In genomic region chr17:24442632-24443155, GRCm38 (mm10) we compare ENCODE assay signal across 16 mouse cellular contexts. TPM values are rescaled to one million over a fixed set of nuclear protein-coding genes. Genes with fewer than 3 reads are reported as not detected.
DNase-seq lines count a peak whose midpoint lies in the region; ATAC-seq and TF ChIP-seq lines count a peak whose summit lies in the region.
"Had no signal": no experiment of that assay in that cellular context is flagged by ENCODE, and none has a peak within 500 bp of the region (broad histone marks: within the 10 kb centered on the region; RNA-seq: fewer than 3 reads in every experiment).

Gene Dnase1l2, minus strand, starts transcription at chr17:24443105.

- H3K4me3 ChIP-seq in limb, embryonic 15.5 days: no peak within 1 kb of the TSS
- no peak within 1 kb of the TSS for H3K4me3 ChIP-seq in limb, embryonic 10.5 days
- H3K4me3 ChIP-seq in bone marrow, adult 2 months (replicated peaks; ENCODE audit: control insufficient read depth, low read depth, low read length): no peak within 1 kb of the TSS
- H3K4me3 ChIP-seq in cortical plate, adult 2 months (ENCODE audit: insufficient read depth, low read length): no peak within 1 kb of the TSS
- H3K4me3 ChIP-seq: forebrain, embryonic 13.5 days; heart, embryonic 12.5 days; layer of hippocampus, adult 2 months; midbrain, embryonic 13.5 days had no signal

- H3K9ac ChIP-seq in limb, embryonic 15.5 days: no peak within 1 kb of the TSS
- H3K9ac ChIP-seq: forebrain, embryonic 13.5 days; heart, embryonic 12.5 days; lung, embryonic 14.5 days; midbrain, embryonic 13.5 days had no signal

- DNase-seq in frontal cortex, adult 2 months (ENCODE audit: extremely low spot score in 1 of 2, low spot score in 1 of 2): no peak
- no peak for DNase-seq in limb, embryonic 10.5 days (ENCODE audit: low spot score)
- DNase-seq: adrenal gland, postnatal 25 days; heart, postnatal 36 days; lung, embryonic 14.5 days; thymus, postnatal 4 days had no signal

- 69% methylated on average over 7 of the region's 7 CpGs for WGBS in limb, embryonic 15.5 days
- WGBS in limb, embryonic 10.5 days: 88% methylated on average over 7 of the region's 7 CpGs
- WGBS in bone marrow, adult 2 months: 80% methylated on average over 7 of the region's 7 CpGs

- no peak for TF ChIP-seq CTCF in bone marrow, adult 2 months (IDR thresholded peaks at IDR 0.05; ENCODE audit: control insufficient read depth, insufficient read depth, low read length)
- no peak for TF ChIP-seq CTCF in cortical plate, adult 2 months (IDR thresholded peaks at IDR 0.05; ENCODE audit: extremely low read depth, insufficient read depth, low read length)

- H3K4me2 ChIP-seq in limb, embryonic 15.5 days: no peak within 1 kb of the TSS
- H3K4me2 ChIP-seq: forebrain, embryonic 13.5 days; heart, embryonic 12.5 days; lung, embryonic 14.5 days; midbrain, embryonic 13.5 days had no signal

- no peak for ATAC-seq in frontal cortex, adult (ENCODE audit: low TSS enrichment)
- ATAC-seq in limb, embryonic 15.5 days (ENCODE audit: insufficient number of reproducible peaks, low FRiP score, low TSS enrichment, low read depth): no peak
- no peak for ATAC-seq in CD4-positive, CD25-positive, alpha-beta regulatory T cell, adult 4 months
- ATAC-seq: forebrain, embryonic 13.5 days; hindbrain, postnatal 0 days; midbrain, embryonic 13.5 days had no signal

- H3K9me3 ChIP-seq in limb, embryonic 15.5 days: no peaks in the 10 kb centered on the region
- no peaks in the 10 kb centered on the region for H3K9me3 ChIP-seq in limb, embryonic 10.5 days (replicated peaks)
- H3K9me3 ChIP-seq: forebrain, embryonic 13.5 days; heart, embryonic 12.5 days; midbrain, embryonic 13.5 days had no signal

- no peak for TF ChIP-seq POLR2A in bone marrow, adult 2 months (IDR thresholded peaks at IDR 0.05; ENCODE audit: borderline replicate concordance, control insufficient read depth, low read depth, low read length)
- no peak for TF ChIP-seq POLR2A in cortical plate, adult 2 months (IDR thresholded peaks at IDR 0.05; ENCODE audit: extremely low read depth, insufficient read depth, low read length)

- peaks cover 96% of the 10 kb centered on the region for H3K36me3 ChIP-seq in limb, embryonic 15.5 days
- peaks cover 100% of the 10 kb centered on the region for H3K36me3 ChIP-seq in limb, embryonic 10.5 days

- H3K4me1 ChIP-seq in limb, embryonic 15.5 days: no peaks in the 10 kb centered on the region
- H3K4me1 ChIP-seq in limb, embryonic 10.5 days: no peaks in the 10 kb centered on the region
- H3K4me1 ChIP-seq in bone marrow, adult 2 months (ENCODE audit: control insufficient read depth, insufficient read depth, low read length): no peaks in the 10 kb centered on the region
- H3K4me1 ChIP-seq in cortical plate, adult 2 months (ENCODE audit: control insufficient read depth, insufficient read depth, low read length): no peaks in the 10 kb centered on the region
- H3K4me1 ChIP-seq: forebrain, embryonic 13.5 days; heart, embryonic 12.5 days; midbrain, embryonic 13.5 days had no signal

- no peak within 1 kb of the TSS for H3K27ac ChIP-seq in limb, embryonic 15.5 days
- no peak within 1 kb of the TSS for H3K27ac ChIP-seq in limb, embryonic 10.5 days
- no peak within 1 kb of the TSS for H3K27ac ChIP-seq in bone marrow, adult 2 months (ENCODE audit: control insufficient read depth, insufficient read depth, low read depth, low read length, poor library complexity)
- no peak within 1 kb of the TSS for H3K27ac ChIP-seq in cortical plate, adult 2 months (ENCODE audit: insufficient read depth, low read length)
- H3K27ac ChIP-seq: forebrain, embryonic 13.5 days; hindbrain, postnatal 0 days; layer of hippocampus, adult 2 months; midbrain, embryonic 13.5 days had no signal

- H3K27me3 ChIP-seq in limb, embryonic 15.5 days: no peaks in the 10 kb centered on the region
- H3K27me3 ChIP-seq in limb, embryonic 10.5 days (ENCODE audit: low read depth, poor library complexity, severe bottlenecking): no peaks in the 10 kb centered on the region
- H3K27me3 ChIP-seq: forebrain, embryonic 13.5 days; heart, embryonic 12.5 days; midbrain, embryonic 13.5 days had no signal

RNA-seq across cellular contexts. Expression of gene Dnase1l2, which starts in this region (rescaled TPM):
- polyA plus RNA-seq in frontal cortex, adult 2 months (2012; rRNA removed): 18.3 and 22.9 TPM in 2 replicates
- 13.3 and 16.6 TPM in 2 replicates for polyA plus RNA-seq in limb, embryonic 15.5 days (2015; fragmentation: Nextera tagmentation; extraction: Ambion mirVana)
- polyA plus RNA-seq in limb, embryonic 10.5 days (2016; fragmentation: Nextera tagmentation; extraction: Ambion mirVana): 1.7 and 2.7 TPM in 2 replicates
- polyA plus RNA-seq in bone marrow, adult 2 months (2011; ENCODE audit: insufficient read depth, insufficient read length, low replicate concordance, missing spikeins): 5.0 and 21.3 TPM in 2 replicates
- 19.0 and 20.7 TPM in 2 replicates for polyA plus RNA-seq in cortical plate, adult 2 months (2012; rRNA removed)
- 1 to 10 TPM; 7.4 to 8.3 TPM for polyA plus RNA-seq in CD4-positive, CD25-positive, alpha-beta regulatory T cell, adult 4 months (2017; shearing (Covaris generic))
